Mouse (Mus musculus) midbrain, embryonic 13.5 days (tissue): ENCODE measurements around the gene Trim41. TPM values are rescaled to one million over a fixed set of nuclear protein-coding genes. Genes with fewer than 3 reads are reported as not detected.
A peak's percentile ranks its signal among the peaks of the same experiment; 100 is the strongest.

Source experiments
- ATAC-seq: fragments of 200-750 bp; cut with Nextera tagmentation; 2 replicates; pipeline ENCODE4 v1.8.0; 2017; ENCODE audit warnings: mild to moderate bottlenecking, moderate TSS enrichment, moderate library complexity
- H3K27ac ChIP-seq: fragments of 300-500 bp; sonication (generic); 2 replicates; pipeline ENCODE4 v1.5.1; 2015; ENCODE audit warnings: inconsistent platforms, mild to moderate bottlenecking, moderate library complexity
- H3K27me3 ChIP-seq: fragments of 300-500 bp; sonication (generic); 2 replicates; pipeline ENCODE4 v1.6.1; 2015; ENCODE audit warnings: mild to moderate bottlenecking, inconsistent platforms
- H3K36me3 ChIP-seq: fragments of 300-500 bp; sonication (generic); 2 replicates; pipeline ENCODE4 v1.6.1; 2015; ENCODE audit warnings: mild to moderate bottlenecking, inconsistent platforms
- H3K4me1 ChIP-seq: fragments of 300-500 bp; sonication (generic); replicated peaks from 2 replicates; pipeline ENCODE4 v1.6.1; 2015; ENCODE audit warnings: inconsistent platforms
- H3K4me2 ChIP-seq: fragments of 300-500 bp; sonication (generic); replicated peaks from 2 replicates; pipeline ENCODE4 v1.6.1; 2015; ENCODE audit warnings: moderate library complexity, mild to moderate bottlenecking, inconsistent platforms
- H3K4me3 ChIP-seq: fragments of 300-500 bp; sonication (generic); replicated peaks from 2 replicates; pipeline ENCODE4 v1.5.1; 2015; ENCODE audit warnings: mild to moderate bottlenecking, inconsistent platforms
- H3K9ac ChIP-seq: fragments of 300-500 bp; sonication (generic); replicated peaks from 2 replicates; pipeline ENCODE4 v1.6.1; 2015; ENCODE audit warnings: mild to moderate bottlenecking, inconsistent platforms
- H3K9me3 ChIP-seq: fragments of 300-500 bp; sonication (generic); 2 replicates; pipeline ENCODE4 v1.6.1; 2016; ENCODE audit warnings: mild to moderate bottlenecking, inconsistent platforms
- WGBS: fragments of 180-500 bp; shearing (Covaris S2); methylation state at CpG from one replicate; pipeline ENCODE4 v1.1.7; 2015; 5-methylcytosine and 5-hydroxymethylcytosine counted together
- polyA plus RNA-seq: library from polyadenylated mRNA; unstranded; fragments of >200 nt; fragmentation: Nextera tagmentation; extraction: Ambion mirVana; gene quantifications from 2 replicates; pipeline ENCODE4 v1.2.1, GENCODE M21; 2015

The Trim41 gene
- polyA plus RNA-seq, 1 experiment from 2014 or later = 7.0 TPM

DNA sequence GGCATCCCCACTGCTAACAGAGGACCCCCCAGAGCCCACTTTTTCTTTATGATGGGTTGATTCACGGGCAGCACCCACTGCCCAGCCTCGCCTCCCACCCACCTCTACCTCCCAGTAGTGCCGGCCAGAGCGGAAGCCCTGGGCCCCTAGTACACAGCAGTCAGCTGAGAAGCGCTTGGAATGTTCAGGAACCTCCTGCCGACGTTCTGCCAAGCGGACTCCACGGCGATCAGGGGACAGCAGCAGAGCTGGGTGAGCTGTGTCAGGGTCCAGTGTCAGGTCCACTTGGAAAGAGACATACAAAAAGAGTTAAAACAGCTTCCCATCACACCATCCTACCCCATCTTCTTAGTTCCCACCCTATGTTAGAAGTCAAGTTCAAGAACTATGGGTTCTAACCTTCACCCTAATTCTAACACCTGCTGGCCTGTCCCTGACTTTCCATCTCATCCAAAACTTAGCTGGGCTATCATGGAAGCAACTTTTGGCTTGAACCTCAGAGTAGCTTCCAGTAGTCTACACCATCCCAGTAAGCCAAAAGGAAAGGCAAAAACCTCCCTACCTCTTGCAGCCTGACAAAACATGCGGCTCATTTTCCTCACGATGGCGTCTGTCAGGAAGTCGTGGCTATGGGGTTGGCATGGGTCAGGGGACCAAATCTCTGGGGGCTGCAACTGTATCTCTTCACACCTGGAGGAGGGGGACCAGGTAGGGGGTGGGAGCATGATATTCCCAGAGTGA, 9.4 kb downstream of the Trim41 start:
- no peak overlapping the region for H3K4me3 ChIP-seq
- peaks cover 6% of the 10 kb centered on the region; the same call in 1 of the 2 replicates for H3K4me1 ChIP-seq
- WGBS = 74% methylated on average over 14 of the region's 14 CpGs
- H3K4me2 ChIP-seq = no peak overlapping the region
- H3K9me3 ChIP-seq = no peaks in the 10 kb centered on the region
- peak; percentile 38 for ATAC-seq
- H3K27me3 ChIP-seq = no peaks in the 10 kb centered on the region
- no peak overlapping the region for H3K9ac ChIP-seq
- H3K36me3 ChIP-seq = peaks cover 99% of the 10 kb centered on the region
- no peak overlapping the region for H3K27ac ChIP-seq

DNA sequence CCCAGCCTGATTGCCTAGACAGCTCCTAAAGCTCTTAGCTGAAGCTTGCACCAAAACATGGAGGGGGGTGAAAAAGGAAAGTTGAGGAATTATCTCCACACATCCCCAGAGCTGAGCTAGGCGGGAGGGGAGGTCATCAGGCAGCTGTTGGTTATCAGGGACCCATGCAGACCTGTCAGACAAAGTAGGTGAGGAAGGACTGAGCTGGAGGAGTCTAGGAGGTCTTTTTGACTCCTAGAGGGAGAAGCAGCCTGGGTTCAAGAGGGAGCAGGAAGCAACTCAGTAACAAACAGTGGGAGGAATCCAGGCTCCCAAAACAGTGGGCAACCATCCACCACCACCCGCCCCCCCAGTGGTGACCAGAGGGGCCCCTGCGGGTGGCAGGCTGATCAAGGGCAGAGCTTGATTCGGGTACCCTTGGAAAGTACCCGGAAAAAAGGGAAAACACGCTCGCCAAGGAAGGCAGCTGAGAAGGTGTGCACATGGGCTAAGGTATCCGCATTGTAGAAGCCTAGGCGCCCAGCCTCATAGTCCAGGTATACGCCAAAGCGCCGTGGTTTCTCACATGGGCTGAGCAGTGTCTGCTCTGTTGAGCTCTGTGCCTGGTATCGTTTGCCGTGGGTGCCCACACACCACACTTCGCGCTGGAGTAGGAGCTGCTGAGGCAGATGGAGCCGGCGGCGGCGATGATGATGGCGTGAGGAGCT, 10.1 kb downstream of the Trim41 start:
- no peak overlapping the region for H3K4me2 ChIP-seq
- H3K27ac ChIP-seq = no peak overlapping the region
- peak; percentile 41 for ATAC-seq
- H3K36me3 ChIP-seq = peaks cover 99% of the 10 kb centered on the region
- WGBS = 63% methylated on average over 21 of the region's 21 CpGs
- H3K27me3 ChIP-seq = no peaks in the 10 kb centered on the region
- H3K4me1 ChIP-seq = peaks cover 13% of the 10 kb centered on the region
- H3K9ac ChIP-seq = no peak overlapping the region
- H3K9me3 ChIP-seq = no peaks in the 10 kb centered on the region
- H3K4me3 ChIP-seq = no peak overlapping the region

DNA sequence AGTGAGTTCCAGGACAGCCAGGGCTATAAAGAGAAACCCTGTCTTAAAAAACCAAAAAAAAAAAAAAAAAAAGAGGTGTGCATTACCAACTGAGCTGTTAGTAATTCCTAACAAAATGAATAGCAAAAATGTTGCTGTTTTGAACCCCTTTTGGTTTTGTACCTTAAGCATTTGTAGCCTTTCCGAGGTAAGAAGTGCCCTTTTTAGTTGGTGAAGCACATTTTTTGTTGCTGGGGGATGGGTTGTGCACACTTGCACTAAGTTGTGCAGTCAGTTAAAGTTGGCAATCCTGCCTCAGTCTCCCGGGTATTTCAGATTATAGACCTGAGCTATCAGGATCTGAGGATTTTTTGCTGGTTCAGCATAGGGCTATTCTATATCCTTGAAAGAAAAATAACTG, 12.2 kb downstream of the Trim41 start:
- H3K9me3 ChIP-seq = no peaks in the 10 kb centered on the region
- H3K4me3 ChIP-seq = no peak overlapping the region
- H3K4me1 ChIP-seq = peaks cover 24% of the 10 kb centered on the region
- no peak for ATAC-seq
- no peaks in the 10 kb centered on the region for H3K27me3 ChIP-seq
- H3K27ac ChIP-seq = no peak overlapping the region
- no peak overlapping the region for H3K4me2 ChIP-seq
- peaks cover 84% of the 10 kb centered on the region for H3K36me3 ChIP-seq
- no peak overlapping the region for H3K9ac ChIP-seq
- whole genome bisulfite sequencing = 86% methylated on average over 2 of the region's 2 CpGs

DNA sequence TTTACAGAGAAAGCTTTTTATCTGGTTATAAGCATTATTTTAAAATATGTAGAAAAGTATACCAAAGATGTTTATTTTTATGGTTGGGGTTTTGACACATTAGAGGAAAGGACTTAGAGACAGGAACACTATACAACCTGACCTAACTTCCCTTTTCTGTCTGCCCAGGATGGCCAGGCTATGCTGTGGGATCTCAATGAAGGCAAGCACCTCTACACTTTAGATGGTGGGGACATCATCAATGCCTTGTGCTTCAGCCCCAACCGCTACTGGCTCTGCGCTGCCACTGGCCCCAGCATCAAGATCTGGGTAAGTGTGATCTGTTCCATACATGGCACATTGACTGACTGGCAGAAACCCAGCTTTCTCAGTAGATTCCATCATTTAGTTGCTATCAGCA, 13.2 kb downstream of the Trim41 start:
- Histone ChIP-seq H3K4me1 (peaks cover 30% of the 10 kb centered on the region), H3K4me3 (no peak overlapping the region), H3K9me3 (no peaks in the 10 kb centered on the region), H3K36me3 (peaks cover 75% of the 10 kb centered on the region), H3K4me2 (no peak overlapping the region), H3K9ac (no peak overlapping the region), H3K27ac (no peak overlapping the region), H3K27me3 (no peaks in the 10 kb centered on the region)
- no peak for ATAC-seq
- WGBS = 98% methylated on average over 2 of the region's 2 CpGs

DNA sequence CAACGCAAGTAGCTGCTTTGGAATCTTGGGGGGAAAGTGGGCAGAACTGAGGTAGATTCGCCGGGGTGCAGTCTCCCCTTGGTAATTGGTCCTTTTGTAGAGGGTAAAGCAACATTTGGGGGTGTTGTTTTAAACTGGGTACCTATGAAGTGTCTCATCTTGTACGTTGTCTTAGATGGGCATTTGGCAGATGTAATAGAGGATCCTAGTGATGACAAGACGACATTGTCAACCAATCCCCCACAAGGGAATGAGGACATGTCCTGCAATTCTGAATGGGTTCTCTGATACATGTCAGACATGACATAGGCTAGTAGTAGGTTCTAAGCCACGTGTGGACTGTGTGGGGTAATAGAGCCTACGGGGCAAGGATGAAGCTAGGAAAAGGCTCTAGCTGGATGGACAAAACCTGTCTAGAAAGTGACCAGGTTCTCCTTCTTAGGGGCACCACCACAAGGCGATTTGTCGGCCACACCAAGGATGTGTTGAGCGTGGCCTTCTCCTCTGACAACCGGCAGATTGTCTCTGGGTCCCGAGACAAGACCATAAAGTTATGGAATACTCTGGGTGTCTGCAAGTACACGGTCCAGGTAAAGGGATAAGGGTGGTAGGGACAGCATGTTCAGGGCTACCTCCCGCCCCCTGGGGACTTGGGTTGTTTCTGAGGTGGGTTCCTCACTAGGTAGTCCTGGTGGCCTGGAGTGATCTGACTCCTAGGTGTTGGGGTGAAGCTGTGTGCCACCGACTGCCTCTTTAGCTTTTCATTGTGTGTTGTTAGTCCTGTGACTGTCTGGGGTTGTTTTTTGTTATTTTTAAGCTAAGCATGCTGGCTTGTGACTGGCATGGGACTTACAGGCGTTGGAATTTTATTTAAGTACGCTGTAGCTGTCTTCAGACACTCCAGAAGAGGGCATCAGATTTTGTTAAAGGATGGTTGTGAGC, 15.1 kb downstream of the Trim41 start:
- no peak for ATAC-seq
- peaks cover 57% of the 10 kb centered on the region for H3K36me3 ChIP-seq
- peaks cover 45% of the 10 kb centered on the region for H3K4me1 ChIP-seq
- H3K27ac ChIP-seq = no peak overlapping the region
- 80% methylated on average over 17 of the region's 17 CpGs for WGBS
- peak overlapping the region; percentile 94 for H3K4me3 ChIP-seq
- peak overlapping the region; percentile 94 for H3K9ac ChIP-seq
- peak overlapping the region; percentile 97 for H3K4me2 ChIP-seq
- H3K9me3 ChIP-seq = no peaks in the 10 kb centered on the region
- H3K27me3 ChIP-seq = no peaks in the 10 kb centered on the region

DNA sequence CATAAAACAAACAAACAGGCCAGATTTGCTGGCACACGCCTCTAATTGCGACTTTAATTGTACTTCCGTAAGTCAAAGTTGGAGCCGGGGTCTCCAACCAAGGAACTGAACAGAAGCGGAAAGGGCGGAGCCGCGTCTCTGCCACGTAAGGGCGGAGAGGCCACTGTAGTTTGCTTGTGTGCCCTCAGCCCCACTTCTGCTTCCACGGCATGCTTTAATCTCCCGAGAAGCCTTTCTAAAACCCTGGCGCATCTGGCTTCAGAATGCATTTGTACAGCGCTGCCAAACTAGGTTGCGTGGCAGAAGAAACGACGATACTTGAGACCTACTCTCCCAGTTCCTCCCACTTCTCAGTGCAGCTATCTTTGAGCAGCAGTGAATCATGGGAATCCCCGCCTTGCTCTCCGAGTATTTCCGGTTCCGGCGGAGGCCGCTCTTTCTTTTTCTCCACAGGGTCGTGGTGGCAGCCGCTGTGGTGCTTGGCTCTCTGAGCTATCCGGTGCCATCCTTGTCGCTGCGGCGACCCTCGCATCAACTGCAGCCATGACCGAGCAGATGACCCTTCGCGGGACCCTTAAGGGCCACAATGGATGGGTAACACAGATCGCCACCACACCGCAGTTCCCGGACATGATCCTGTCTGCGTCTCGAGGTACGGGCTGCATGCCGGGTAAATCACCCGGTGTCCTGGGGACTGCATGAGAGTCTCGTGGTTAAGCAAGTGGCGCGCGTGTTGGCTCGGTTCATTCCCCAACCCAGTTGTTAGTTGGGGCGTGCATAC, 17.0 kb downstream of the Trim41 start, which contains the start of gene Rack1:
TSS of gene Rack1 (plus strand) at position 412 of the 781 bp plus-strand sequence.
- under 1% methylated on average over 47 of the region's 47 CpGs for WGBS
- Histone ChIP-seq H3K4me3 (peak within 1 kb of the TSS; percentile 94), H3K27ac (peak within 1 kb of the TSS; percentile 96), H3K4me2 (peak within 1 kb of the TSS; percentile 97), H3K9ac (peak within 1 kb of the TSS; percentile 94), H3K4me1 (peaks cover 45% of the 10 kb centered on the region), H3K27me3 (no peaks in the 10 kb centered on the region), H3K36me3 (peaks cover 37% of the 10 kb centered on the region), H3K9me3 (no peaks in the 10 kb centered on the region)
- peak; percentile 94 for ATAC-seq

DNA sequence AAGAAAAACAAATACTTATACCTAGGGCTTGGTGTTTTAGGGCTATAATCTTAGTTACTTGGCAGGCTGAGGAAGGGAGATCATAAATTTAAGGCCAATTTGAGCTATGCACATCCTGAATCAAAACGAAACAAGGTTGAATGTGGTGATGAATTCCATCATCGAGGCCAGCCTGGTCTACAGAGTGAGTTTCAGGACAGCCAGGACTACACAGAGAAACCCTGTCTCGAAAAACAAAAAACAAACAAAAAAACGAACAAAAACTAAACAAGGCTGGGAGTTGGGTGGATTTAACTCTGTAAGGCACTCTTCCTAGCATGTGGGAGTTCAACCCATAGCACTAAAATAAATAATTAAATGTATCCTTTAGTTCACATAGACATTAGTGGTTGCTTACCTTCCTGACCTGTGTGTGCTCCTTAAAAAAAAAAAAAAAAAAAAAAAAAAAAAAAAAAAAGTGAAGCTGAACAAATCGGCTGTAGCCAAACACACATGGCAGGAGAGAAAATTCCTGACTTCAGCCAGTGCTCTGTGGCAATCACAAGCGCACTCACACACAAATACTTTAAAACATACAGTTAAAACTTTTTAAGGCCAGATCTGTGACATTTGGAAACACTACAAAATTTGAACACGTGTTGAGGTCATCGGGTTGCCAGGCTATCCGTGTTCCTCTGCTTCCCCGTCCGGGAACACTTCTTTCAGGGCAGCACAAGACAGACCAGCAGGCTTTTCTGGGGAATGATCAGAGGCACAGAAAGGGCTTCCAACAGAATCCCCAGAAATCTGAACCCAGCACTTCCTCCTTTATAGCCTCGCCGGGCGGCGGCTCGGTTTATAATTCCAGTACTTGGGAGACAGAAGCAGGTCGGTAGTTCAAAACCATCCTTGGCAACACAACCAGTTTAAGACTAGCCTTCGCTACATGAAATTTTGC, 17.9 kb downstream of the Trim41 start:
- Histone ChIP-seq H3K27me3 (no peaks in the 10 kb centered on the region), H3K36me3 (peaks cover 28% of the 10 kb centered on the region), H3K4me1 (peaks cover 45% of the 10 kb centered on the region), H3K4me3 (peak overlapping the region; percentile 94), H3K9me3 (no peaks in the 10 kb centered on the region), H3K4me2 (peak overlapping the region; percentile 97), H3K27ac (peak overlapping the region; percentile 96), H3K9ac (peak overlapping the region; percentile 94)
- no peak; the same call in none of the 2 replicates for ATAC-seq
- 11% methylated on average over 18 of the region's 18 CpGs for WGBS

DNA sequence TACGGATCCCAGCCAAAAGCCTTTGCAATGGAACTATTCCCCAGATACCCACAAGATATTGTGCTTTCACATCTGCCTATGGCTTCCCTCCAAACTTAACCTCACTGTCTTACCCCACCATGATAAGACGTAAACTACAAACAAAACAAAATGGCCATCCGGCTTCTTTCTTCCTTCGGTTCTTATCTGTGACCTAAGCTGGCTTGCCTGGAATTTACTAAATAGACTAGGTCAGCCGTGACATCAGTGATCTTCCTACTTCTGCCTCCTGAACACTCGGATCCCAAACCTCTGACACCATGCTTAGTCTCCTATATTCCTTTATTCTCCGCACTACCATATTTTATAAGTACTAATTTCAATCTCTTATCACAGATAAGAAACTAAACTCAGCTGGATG, 18.8 kb downstream of the Trim41 start:
- Histone ChIP-seq H3K9me3 (no peaks in the 10 kb centered on the region), H3K4me1 (peaks cover 44% of the 10 kb centered on the region), H3K36me3 (peaks cover 19% of the 10 kb centered on the region), H3K27me3 (no peaks in the 10 kb centered on the region), H3K9ac (0 out of 2 replicates have a peak overlapping the region, but pooled peaks have one; percentile 34), H3K4me3 (0 out of 2 replicates have a peak overlapping the region, but pooled peaks have one; percentile 94), H3K4me2 (peak overlapping the region; percentile 97), H3K27ac (no peak overlapping the region)
- ATAC-seq = no peak
- WGBS = 73% methylated on average over 7 of the region's 7 CpGs

DNA sequence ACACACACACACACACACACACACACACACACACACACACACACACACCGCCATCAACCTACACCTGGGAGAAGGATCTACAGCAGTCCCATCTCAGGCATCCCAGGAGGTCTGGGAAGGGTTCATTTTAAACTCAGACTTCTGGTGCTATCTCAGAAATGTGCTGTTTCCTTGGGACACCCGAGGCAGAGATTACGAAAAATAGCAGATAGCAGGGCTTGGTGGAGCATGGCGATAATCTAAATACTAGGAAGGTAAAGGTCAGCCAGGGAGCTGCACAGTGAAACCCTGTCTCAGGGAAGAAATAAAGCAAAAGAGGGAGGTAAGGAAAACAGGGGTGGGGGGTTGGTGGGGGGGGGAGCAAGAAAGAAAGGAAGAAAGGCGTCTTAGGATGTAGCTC, 19.9 kb downstream of the Trim41 start:
- H3K4me2 ChIP-seq = no peak overlapping the region
- H3K4me3 ChIP-seq = no peak overlapping the region
- ATAC-seq = no peak
- H3K9me3 ChIP-seq = no peaks in the 10 kb centered on the region
- peaks cover 35% of the 10 kb centered on the region for H3K4me1 ChIP-seq
- 93% methylated on average over 5 of the region's 5 CpGs for WGBS
- H3K27ac ChIP-seq = no peak overlapping the region
- H3K9ac ChIP-seq = no peak overlapping the region
- H3K36me3 ChIP-seq = peaks cover 9% of the 10 kb centered on the region
- H3K27me3 ChIP-seq = no peaks in the 10 kb centered on the region

DNA sequence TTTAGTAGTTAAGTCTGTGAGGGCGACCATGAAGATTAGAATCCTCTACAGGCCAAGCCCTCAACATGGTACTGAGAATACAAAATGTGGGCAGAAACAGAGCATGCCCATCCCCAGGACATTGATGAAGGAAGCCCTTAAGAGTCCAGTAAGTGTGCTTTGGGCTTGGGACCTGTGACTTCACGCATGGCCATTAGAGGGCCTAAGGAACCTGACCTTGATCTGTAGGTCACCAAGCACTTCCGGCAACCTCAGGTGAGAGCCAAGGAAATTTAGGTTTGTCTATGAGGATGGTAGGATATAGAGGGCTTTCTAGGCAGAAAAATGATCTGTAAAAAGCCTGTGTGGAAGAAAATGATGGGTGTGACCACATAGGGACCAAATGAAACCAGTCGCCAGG, 20.9 kb downstream of the Trim41 start:
- H3K4me1 ChIP-seq = peaks cover 26% of the 10 kb centered on the region
- no peaks in the 10 kb centered on the region for H3K36me3 ChIP-seq
- no peak for ATAC-seq
- H3K9me3 ChIP-seq = no peaks in the 10 kb centered on the region
- 75% methylated on average over 4 of the region's 4 CpGs for WGBS
- H3K4me2 ChIP-seq = no peak overlapping the region
- H3K27me3 ChIP-seq = no peaks in the 10 kb centered on the region
- H3K9ac ChIP-seq = no peak overlapping the region
- no peak overlapping the region for H3K27ac ChIP-seq
- no peak overlapping the region for H3K4me3 ChIP-seq
